Comparison of ENCODE assay signal across 22 mouse cellular contexts in genomic region chr11:69752686-69753085, GRCm38 (mm10). TPM values are rescaled to one million over a fixed set of nuclear protein-coding genes. Genes with fewer than 3 reads are reported as not detected.
DNase-seq lines count a peak whose midpoint lies in the region; ATAC-seq and TF ChIP-seq lines count a peak whose summit lies in the region.
"Had no signal": no experiment of that assay in that cellular context is flagged by ENCODE, and none has a peak within 500 bp of the region (broad histone marks: within the 10 kb centered on the region; RNA-seq: fewer than 3 reads in every experiment).

No protein-coding gene starts in this region.

- H3K9me3 ChIP-seq in midbrain, embryonic 11.5 days (ENCODE audit: control insufficient read depth, low read length): no peaks in the 10 kb centered on the region
- no peaks in the 10 kb centered on the region for H3K9me3 ChIP-seq in midbrain, postnatal 0 days (ENCODE audit: low read length)
- H3K9me3 ChIP-seq in neural tube, embryonic 15.5 days (replicated peaks): no peaks in the 10 kb centered on the region
- H3K9me3 ChIP-seq: lung, embryonic 15.5 days had no signal

- H3K27me3 ChIP-seq in midbrain, embryonic 11.5 days (ENCODE audit: control insufficient read depth, insufficient read depth, low read length): no peaks in the 10 kb centered on the region
- H3K27me3 ChIP-seq in midbrain, postnatal 0 days (ENCODE audit: insufficient read depth, low read length): no peaks in the 10 kb centered on the region
- no peaks in the 10 kb centered on the region for H3K27me3 ChIP-seq in neural tube, embryonic 15.5 days (replicated peaks)
- H3K27me3 ChIP-seq: lung, embryonic 15.5 days had no signal

- H3K36me3 ChIP-seq in midbrain, embryonic 11.5 days (ENCODE audit: control insufficient read depth, insufficient read depth, low read length): no peaks in the 10 kb centered on the region
- H3K36me3 ChIP-seq in midbrain, postnatal 0 days (ENCODE audit: insufficient read depth, low read length): no peaks in the 10 kb centered on the region
- peaks cover 4% of the 10 kb centered on the region for H3K36me3 ChIP-seq in neural tube, embryonic 15.5 days

- no peak for TF ChIP-seq POLR2A in bone marrow macrophage, adult 2 months (IDR thresholded peaks at IDR 0.05; ENCODE audit: borderline replicate concordance, low read depth, low read length)

- H3K4me2 ChIP-seq in midbrain, embryonic 11.5 days: no peak overlapping the region
- H3K4me2 ChIP-seq in midbrain, postnatal 0 days (ENCODE audit: low read depth, low read length, poor library complexity, severe bottlenecking): no peak overlapping the region
- no peak overlapping the region for H3K4me2 ChIP-seq in neural tube, embryonic 15.5 days
- H3K4me2 ChIP-seq: hindbrain, embryonic 14.5 days; lung, embryonic 15.5 days had no signal

- DNase-seq in gastrocnemius, adult 2 months: no peak
- no peak for DNase-seq in gastrocnemius, postnatal 36 days
- DNase-seq in midbrain, embryonic 11.5 days (ENCODE audit: low spot score, missing footprints): no peak
- no peak for DNase-seq in midbrain, postnatal 0 days (ENCODE audit: low spot score)
- DNase-seq in B cell, adult 2 months: no peak
- DNase-seq: cerebellum, adult 18-20 months; gastrocnemius, postnatal 14 days; heart, postnatal 10 days; kidney, adult 18-20 months; kidney, postnatal 25 days; retina, postnatal 1 day; thymus, postnatal 4 days had no signal

- peak overlapping the region; percentile 21 for H3K9ac ChIP-seq in midbrain, embryonic 11.5 days (ENCODE audit: low read length)
- H3K9ac ChIP-seq in midbrain, postnatal 0 days (replicated peaks; ENCODE audit: low read length, poor library complexity, severe bottlenecking): no peak overlapping the region; the same call in 1 of the 2 replicates
- H3K9ac ChIP-seq in neural tube, embryonic 15.5 days (replicated peaks): 0 out of 2 replicates have a peak overlapping the region, but pooled peaks have one; percentile 14
- H3K9ac ChIP-seq: hindbrain, embryonic 14.5 days; lung, embryonic 15.5 days had no signal

- peaks cover 19% of the 10 kb centered on the region for H3K4me1 ChIP-seq in midbrain, embryonic 11.5 days (ENCODE audit: control insufficient read depth, insufficient read depth, low read length)
- H3K4me1 ChIP-seq in midbrain, postnatal 0 days (ENCODE audit: insufficient read depth, low read length): peaks cover 15% of the 10 kb centered on the region; the same call in 1 of the 2 replicates
- peaks cover 22% of the 10 kb centered on the region for H3K4me1 ChIP-seq in bone marrow macrophage, adult 2 months (ENCODE audit: control insufficient read depth, insufficient read depth, low read length)
- H3K4me1 ChIP-seq in neural tube, embryonic 15.5 days: peaks cover 49% of the 10 kb centered on the region

- no peak for TF ChIP-seq CTCF in gastrocnemius, adult 2 months (IDR thresholded peaks at IDR 0.05)
- no peak for TF ChIP-seq CTCF in midbrain, postnatal 0 days (IDR thresholded peaks at IDR 0.05)
- TF ChIP-seq CTCF in bone marrow macrophage, adult 2 months (IDR thresholded peaks at IDR 0.05; ENCODE audit: low read depth, low read length): no peak

- intact Hi-C loops in gastrocnemius, adult 2 months (cut with DNase I): loop anchor here (2.0 kb wide), 1 partner anchor 20 kb away; no protein-coding TSS in a partner anchor
- intact Hi-C loops in gastrocnemius, postnatal 36 days (cut with DNase I): loop anchor here (5.0 kb wide), 1 partner anchor 45 kb away; no protein-coding TSS in a partner anchor

- H3K4me3 ChIP-seq in gastrocnemius, adult 2 months: no peak overlapping the region
- no peak overlapping the region for H3K4me3 ChIP-seq in midbrain, embryonic 11.5 days (ENCODE audit: low read depth, low read length)
- no peak overlapping the region for H3K4me3 ChIP-seq in midbrain, postnatal 0 days (ENCODE audit: low read depth, low read length)
- H3K4me3 ChIP-seq in bone marrow macrophage, adult 2 months (ENCODE audit: insufficient read depth, low read length): no peak overlapping the region
- H3K4me3 ChIP-seq in neural tube, embryonic 15.5 days (replicated peaks): no peak overlapping the region
- H3K4me3 ChIP-seq: lung, embryonic 15.5 days had no signal

- ATAC-seq in midbrain, embryonic 11.5 days (ENCODE audit: low FRiP score): no peak
- no peak for ATAC-seq in midbrain, postnatal 0 days (ENCODE audit: low FRiP score)
- ATAC-seq in neural tube, embryonic 15.5 days (ENCODE audit: low FRiP score): no peak
- ATAC-seq: forebrain, embryonic 14.5 days had no signal

- H3K27ac ChIP-seq in gastrocnemius, adult 2 months: peak overlapping the region; percentile 24; the same call in 1 of the 2 replicates
- H3K27ac ChIP-seq in midbrain, embryonic 11.5 days (ENCODE audit: low read depth, low read length): no peak overlapping the region
- H3K27ac ChIP-seq in midbrain, postnatal 0 days (ENCODE audit: low read depth, low read length): no peak overlapping the region
- peak overlapping the region; percentile 70 for H3K27ac ChIP-seq in bone marrow macrophage, adult 2 months (ENCODE audit: insufficient read depth, low read depth, low read length)
- H3K27ac ChIP-seq in neural tube, embryonic 15.5 days (replicated peaks): no peak overlapping the region
- H3K27ac ChIP-seq: hindbrain, embryonic 14.5 days; lung, embryonic 15.5 days; stomach, postnatal 0 days had no signal

RNA-seq across cellular contexts. Expression of gene Polr2a, which starts 5.8 kb away (rescaled TPM):
- total RNA-seq in gastrocnemius, adult 2 months (2021): 10 to 100 TPM; 26.9 to 35.4 TPM
- 10 to 100 TPM; 28.7 to 29.2 TPM for total RNA-seq in gastrocnemius, postnatal 36 days (2021)
- polyA plus RNA-seq in midbrain, embryonic 11.5 days (2014; fragmentation: Nextera tagmentation; extraction: Ambion mirVana): 52.4 and 54.1 TPM in 2 replicates
- total RNA-seq in midbrain, postnatal 0 days (2014; rRNA removed): 16.9 and 25.1 TPM in 2 replicates
- polyA plus RNA-seq in midbrain, postnatal 0 days (2015; fragmentation: Nextera tagmentation; extraction: Ambion mirVana): 9.0 and 10.2 TPM in 2 replicates
- 46.5 and 69.7 TPM in 2 replicates for polyA plus RNA-seq in bone marrow macrophage, adult 2 months (2012; ENCODE audit: insufficient read depth, insufficient read length, missing spikeins)
- polyA plus RNA-seq in neural tube, embryonic 15.5 days (2015; fragmentation: Nextera tagmentation; extraction: Ambion mirVana): 13.2 and 18.7 TPM in 2 replicates

RNA-seq across cellular contexts. Expression of gene Slc35g3, which starts 9.1 kb away (rescaled TPM):
- not detected for total RNA-seq in gastrocnemius, adult 2 months (2021)
- total RNA-seq in gastrocnemius, postnatal 36 days (2021): not detected
- polyA plus RNA-seq in midbrain, embryonic 11.5 days (2014; fragmentation: Nextera tagmentation; extraction: Ambion mirVana): not detected in 2 replicates
- total RNA-seq in midbrain, postnatal 0 days (2014; rRNA removed): not detected in 2 replicates
- polyA plus RNA-seq in midbrain, postnatal 0 days (2015; fragmentation: Nextera tagmentation; extraction: Ambion mirVana): 0.23 and 0.26 TPM in 2 replicates
- not detected in 2 replicates for polyA plus RNA-seq in bone marrow macrophage, adult 2 months (2012; ENCODE audit: insufficient read depth, insufficient read length, missing spikeins)
- polyA plus RNA-seq in neural tube, embryonic 15.5 days (2015; fragmentation: Nextera tagmentation; extraction: Ambion mirVana): 0.19 TPM in 1 of 2 replicates, not detected in the other
- total RNA-seq: common myeloid progenitor, adult 5-6 weeks; gastrocnemius, postnatal 14 days; left cerebral cortex, postnatal 36 days had no signal
- polyA plus RNA-seq: embryonic facial prominence, embryonic 14.5 days; neural tube, embryonic 14.5 days; stomach, postnatal 0 days had no signal

RNA-seq across cellular contexts. Expression of gene Zbtb4, which starts 13.0 kb away (rescaled TPM):
- total RNA-seq in gastrocnemius, adult 2 months (2021): 10 to 100 TPM; 29.3 to 35.9 TPM
- 10 to 100 TPM; 24.3 to 26.2 TPM for total RNA-seq in gastrocnemius, postnatal 36 days (2021)
- polyA plus RNA-seq in midbrain, embryonic 11.5 days (2014; fragmentation: Nextera tagmentation; extraction: Ambion mirVana): 0.90 and 0.91 TPM in 2 replicates
- 31.5 and 34.3 TPM in 2 replicates for total RNA-seq in midbrain, postnatal 0 days (2014; rRNA removed)
- 4.4 and 5.0 TPM in 2 replicates for polyA plus RNA-seq in midbrain, postnatal 0 days (2015; fragmentation: Nextera tagmentation; extraction: Ambion mirVana)
- 28.8 and 38.2 TPM in 2 replicates for polyA plus RNA-seq in bone marrow macrophage, adult 2 months (2012; ENCODE audit: insufficient read depth, insufficient read length, missing spikeins)
- polyA plus RNA-seq in neural tube, embryonic 15.5 days (2015; fragmentation: Nextera tagmentation; extraction: Ambion mirVana): 4.7 and 5.3 TPM in 2 replicates

RNA-seq across cellular contexts. Expression of gene Chrnb1, which starts 43.1 kb away (rescaled TPM):
- total RNA-seq in gastrocnemius, adult 2 months (2021): 10 to 100 TPM; 23.2 to 26.3 TPM
- 10 to 100 TPM; 29.2 to 33.1 TPM for total RNA-seq in gastrocnemius, postnatal 36 days (2021)
- 0.67 and 0.79 TPM in 2 replicates for polyA plus RNA-seq in midbrain, embryonic 11.5 days (2014; fragmentation: Nextera tagmentation; extraction: Ambion mirVana)
- 1.5 and 1.6 TPM in 2 replicates for total RNA-seq in midbrain, postnatal 0 days (2014; rRNA removed)
- 1.1 TPM in 2 replicates for polyA plus RNA-seq in midbrain, postnatal 0 days (2015; fragmentation: Nextera tagmentation; extraction: Ambion mirVana)
- 1.0 and 1.8 TPM in 2 replicates for polyA plus RNA-seq in bone marrow macrophage, adult 2 months (2012; ENCODE audit: insufficient read depth, insufficient read length, missing spikeins)
- polyA plus RNA-seq in neural tube, embryonic 15.5 days (2015; fragmentation: Nextera tagmentation; extraction: Ambion mirVana): 2.1 and 3.0 TPM in 2 replicates

RNA-seq across cellular contexts. Expression of gene Fgf11, which starts 49.0 kb away (rescaled TPM):
- 1 to 10 TPM; 3.9 to 4.7 TPM for total RNA-seq in gastrocnemius, adult 2 months (2021)
- total RNA-seq in gastrocnemius, postnatal 36 days (2021): 1 to 10 TPM; 4.6 to 4.8 TPM
- 1.3 and 1.5 TPM in 2 replicates for polyA plus RNA-seq in midbrain, embryonic 11.5 days (2014; fragmentation: Nextera tagmentation; extraction: Ambion mirVana)
- 12.7 and 16.4 TPM in 2 replicates for total RNA-seq in midbrain, postnatal 0 days (2014; rRNA removed)
- polyA plus RNA-seq in midbrain, postnatal 0 days (2015; fragmentation: Nextera tagmentation; extraction: Ambion mirVana): 2.6 and 2.8 TPM in 2 replicates
- polyA plus RNA-seq in bone marrow macrophage, adult 2 months (2012; ENCODE audit: insufficient read depth, insufficient read length, missing spikeins): 27.9 and 29.7 TPM in 2 replicates
- polyA plus RNA-seq in neural tube, embryonic 15.5 days (2015; fragmentation: Nextera tagmentation; extraction: Ambion mirVana): 8.5 and 8.7 TPM in 2 replicates

Comparison
In these comparisons a context has a peak if more than half of its experiments do, and no peak if none do; other contexts are left out.
1. H3K27ac ChIP-seq: peak in gastrocnemius, adult 2 months (single experiment) and bone marrow macrophage, adult 2 months (single experiment); none in midbrain, embryonic 11.5 days (single experiment), midbrain, postnatal 0 days (single experiment) and neural tube, embryonic 15.5 days (single experiment).